21 mouse cellular contexts compared by ENCODE assay signal in the genomic region with DNA sequence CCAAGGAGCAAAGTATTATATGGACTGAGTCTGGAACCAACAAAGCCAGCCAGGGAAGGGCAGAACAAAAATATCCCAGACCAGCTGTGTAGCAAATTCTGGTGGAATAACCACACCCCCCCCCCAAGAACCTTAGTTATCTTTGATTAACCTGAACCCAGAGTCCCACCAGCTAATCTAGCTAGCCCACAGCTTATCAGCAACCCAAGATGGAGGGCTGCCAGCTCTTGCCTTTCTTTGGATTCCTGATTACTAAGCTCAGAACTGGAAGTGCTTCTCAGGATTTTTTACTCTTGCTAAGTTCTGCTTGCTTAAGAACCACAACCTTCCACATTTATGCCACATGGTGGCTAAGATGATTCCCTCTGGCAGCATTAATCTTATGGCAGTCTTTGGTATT. TPM values are rescaled to one million over a fixed set of nuclear protein-coding genes. Genes with fewer than 3 reads are reported as not detected.
DNase-seq lines count a peak whose midpoint lies in the region; ATAC-seq lines count a peak whose summit lies in the region.
"Had no signal": no experiment of that assay in that cellular context is flagged by ENCODE, and none has a peak within 500 bp of the region (broad histone marks: within the 10 kb centered on the region; RNA-seq: fewer than 3 reads in every experiment).

No protein-coding gene starts in this region.

- intact Hi-C loops in heart, postnatal 14 days (cut with DNase I): no loop called here

- no peak overlapping the region for H3K9ac ChIP-seq in liver, embryonic 11.5 days (ENCODE audit: low read depth, low read length)
- H3K9ac ChIP-seq: embryonic facial prominence, embryonic 13.5 days; hindbrain, embryonic 13.5 days; kidney, embryonic 15.5 days; neural tube, embryonic 12.5 days had no signal

- no peaks in the 10 kb centered on the region for H3K9me3 ChIP-seq in liver, embryonic 11.5 days (ENCODE audit: control insufficient read depth, low read length)
- H3K9me3 ChIP-seq: embryonic facial prominence, embryonic 13.5 days; forebrain, embryonic 10.5 days; hindbrain, embryonic 13.5 days; kidney, embryonic 15.5 days; neural tube, embryonic 12.5 days had no signal

- peak; percentile 16 to 20 for DNase-seq in heart, postnatal 14 days
- no peak for DNase-seq in heart, adult 8-10 months (ENCODE audit: low spot score)
- peak; percentile 54 for DNase-seq in NIH3T3 (ENCODE audit: low read depth)
- DNase-seq in liver, embryonic 11.5 days (ENCODE audit: low spot score): no peak
- no peak for DNase-seq in thymus, adult 18-20 months
- DNase-seq in urinary bladder, postnatal 36 days (ENCODE audit: low spot score in 2 of 2): no peak
- DNase-seq: adrenal gland, adult 8-10 months; cerebellum, adult 8-10 months; gastrocnemius, adult 2 months; layer of hippocampus, postnatal 36 days; left cerebral cortex, postnatal 4 days; lung, adult 18-20 months; lung, postnatal 36 days had no signal

- no peak overlapping the region for H3K4me3 ChIP-seq in liver, embryonic 11.5 days (ENCODE audit: low read depth, low read length)
- H3K4me3 ChIP-seq: embryonic facial prominence, embryonic 13.5 days; forebrain, embryonic 10.5 days; gastrocnemius, adult 2 months; hindbrain, embryonic 13.5 days; kidney, embryonic 15.5 days; neural tube, embryonic 12.5 days had no signal

- no peak overlapping the region for H3K4me2 ChIP-seq in liver, embryonic 11.5 days
- H3K4me2 ChIP-seq: embryonic facial prominence, embryonic 13.5 days; hindbrain, embryonic 13.5 days; kidney, embryonic 15.5 days; midbrain, embryonic 11.5 days; neural tube, embryonic 12.5 days had no signal

- peaks cover 10% of the 10 kb centered on the region for H3K4me1 ChIP-seq in liver, embryonic 11.5 days (replicated peaks; ENCODE audit: control insufficient read depth, insufficient read depth, low read length)
- H3K4me1 ChIP-seq: embryonic facial prominence, embryonic 13.5 days; forebrain, embryonic 10.5 days; hindbrain, embryonic 13.5 days; kidney, embryonic 15.5 days; neural tube, embryonic 12.5 days had no signal

- no peak overlapping the region for H3K27ac ChIP-seq in liver, embryonic 11.5 days (ENCODE audit: low read depth, low read length)
- H3K27ac ChIP-seq: embryonic facial prominence, embryonic 13.5 days; forebrain, embryonic 10.5 days; gastrocnemius, adult 2 months; hindbrain, embryonic 13.5 days; kidney, embryonic 15.5 days; neural tube, embryonic 12.5 days had no signal

- peaks cover 2% of the 10 kb centered on the region; the same call in 1 of the 2 replicates for H3K36me3 ChIP-seq in liver, embryonic 11.5 days (ENCODE audit: control insufficient read depth, insufficient read depth, low read length)

- ATAC-seq in liver, embryonic 11.5 days (replicated peaks; ENCODE audit: low FRiP score): peak; percentile 85
- peak; percentile 70 for ATAC-seq in megakaryocyte-erythroid progenitor cell, adult 5-6 weeks (replicated peaks; ENCODE audit: low FRiP score, low TSS enrichment, poor library complexity, severe bottlenecking)
- no peak for ATAC-seq in granulocyte monocyte progenitor cell, adult 5-6 weeks (replicated peaks; ENCODE audit: poor library complexity, severe bottlenecking)

- H3K27me3 ChIP-seq in liver, embryonic 11.5 days (replicated peaks; ENCODE audit: control insufficient read depth, insufficient read depth, low read length): no peaks in the 10 kb centered on the region
- H3K27me3 ChIP-seq: embryonic facial prominence, embryonic 13.5 days; hindbrain, embryonic 13.5 days; kidney, embryonic 15.5 days; neural tube, embryonic 12.5 days had no signal

RNA-seq across cellular contexts. Expression of a gene that starts 29.0 kb away (rescaled TPM):
- total RNA-seq in heart, postnatal 14 days (2021): 1 to 10 TPM; 2.7 to 3.4 TPM
- 1 to 10 TPM; 2.8 to 4.5 (median 3.5) TPM for total RNA-seq in heart, adult 8-10 months (2022)
- polyA plus RNA-seq in liver, embryonic 11.5 days (2014; fragmentation: Nextera tagmentation; extraction: Ambion mirVana): 6.1 and 6.3 TPM in 2 replicates
- 5.7 and 6.9 TPM in 2 replicates for total RNA-seq in megakaryocyte-erythroid progenitor cell, adult 5-6 weeks (2014; fragmentation: Nextera tagmentation)
- 9.6 and 17.4 TPM in 2 replicates for total RNA-seq in megakaryocyte-erythroid progenitor cell, adult 5-6 weeks (2017)
- 3.3 and 5.2 TPM in 2 replicates for total RNA-seq in granulocyte monocyte progenitor cell, adult 5-6 weeks (2014; fragmentation: Nextera tagmentation)
- total RNA-seq in granulocyte monocyte progenitor cell, adult 5-6 weeks (2017): 12.3 and 19.4 TPM in 2 replicates

RNA-seq across cellular contexts. Expression of a gene that starts 33.0 kb away (rescaled TPM):
- 1 to 10 TPM; 9.5 to 9.8 TPM for total RNA-seq in heart, postnatal 14 days (2021)
- total RNA-seq in heart, adult 8-10 months (2022): 1 to 10 TPM; 6.8 to 7.8 (median 7.5) TPM
- polyA plus RNA-seq in liver, embryonic 11.5 days (2014; fragmentation: Nextera tagmentation; extraction: Ambion mirVana): 43.9 and 45.4 TPM in 2 replicates
- total RNA-seq in megakaryocyte-erythroid progenitor cell, adult 5-6 weeks (2014; fragmentation: Nextera tagmentation): 44.5 and 53.1 TPM in 2 replicates
- 41.4 and 43.0 TPM in 2 replicates for total RNA-seq in megakaryocyte-erythroid progenitor cell, adult 5-6 weeks (2017)
- total RNA-seq in granulocyte monocyte progenitor cell, adult 5-6 weeks (2014; fragmentation: Nextera tagmentation): 47.8 and 56.8 TPM in 2 replicates
- total RNA-seq in granulocyte monocyte progenitor cell, adult 5-6 weeks (2017): 48.4 and 55.0 TPM in 2 replicates

Comparison
In these comparisons a context has a peak if more than half of its experiments do, and no peak if none do; other contexts are left out.
1. DNase-seq: peak in heart, postnatal 14 days (2 of 2) and NIH3T3 (single experiment); none in heart, adult 8-10 months (single experiment), liver, embryonic 11.5 days (single experiment), thymus, adult 18-20 months (0 of 2) and urinary bladder, postnatal 36 days (0 of 2).